24 mouse cellular contexts compared by ENCODE assay signal in genomic region chr1:74805843-74806242, GRCm38 (mm10). TPM values are rescaled to one million over a fixed set of nuclear protein-coding genes. Genes with fewer than 3 reads are reported as not detected.
DNase-seq lines count a peak whose midpoint lies in the region; ATAC-seq and TF ChIP-seq lines count a peak whose summit lies in the region.
"Had no signal": no experiment of that assay in that cellular context is flagged by ENCODE, and none has a peak within 500 bp of the region (broad histone marks: within the 10 kb centered on the region; RNA-seq: fewer than 3 reads in every experiment).

No protein-coding gene starts in this region.

- peak overlapping the region; percentile 62; the same call in 1 of the 2 replicates for H3K4me2 ChIP-seq in embryonic facial prominence, embryonic 13.5 days
- H3K4me2 ChIP-seq in hindbrain, embryonic 15.5 days, result peak overlapping the region; percentile 72; the same call in 1 of the 2 replicates
- no peak overlapping the region for H3K4me2 ChIP-seq in hindbrain, embryonic 16.5 days (ENCODE audit: low read length)
- H3K4me2 ChIP-seq in midbrain, embryonic 11.5 days, result no peak overlapping the region
- no peak overlapping the region for H3K4me2 ChIP-seq in midbrain, postnatal 0 days (ENCODE audit: low read depth, low read length, poor library complexity, severe bottlenecking)
- H3K4me2 ChIP-seq in limb, embryonic 14.5 days (replicated peaks; ENCODE audit: low read depth, low read length, severe bottlenecking), result peak overlapping the region; percentile 53; the same call in 1 of the 2 replicates

- H3K4me3 ChIP-seq in embryonic facial prominence, embryonic 13.5 days, result no peak overlapping the region
- H3K4me3 ChIP-seq in embryonic facial prominence, embryonic 10.5 days, result no peak overlapping the region; the same call in 1 of the 2 replicates
- H3K4me3 ChIP-seq in hindbrain, embryonic 15.5 days, result no peak overlapping the region; the same call in 1 of the 2 replicates
- no peak overlapping the region for H3K4me3 ChIP-seq in hindbrain, embryonic 16.5 days (ENCODE audit: low read length)
- no peak overlapping the region for H3K4me3 ChIP-seq in midbrain, embryonic 11.5 days (ENCODE audit: low read depth, low read length)
- H3K4me3 ChIP-seq in midbrain, postnatal 0 days (ENCODE audit: low read depth, low read length), result no peak overlapping the region
- H3K4me3 ChIP-seq in limb, embryonic 14.5 days (replicated peaks; ENCODE audit: low read length), result 0 out of 2 replicates have a peak overlapping the region, but pooled peaks have one; percentile 25
- H3K4me3 ChIP-seq: heart, adult 2 months; liver, embryonic 12.5 days had no signal

- no peak for DNase-seq in embryonic facial prominence, embryonic 10.5 days (ENCODE audit: low spot score)
- DNase-seq in midbrain, embryonic 11.5 days (ENCODE audit: low spot score, missing footprints), result peak; percentile 87
- no peak for DNase-seq in midbrain, postnatal 0 days (ENCODE audit: low spot score)
- DNase-seq in limb, embryonic 14.5 days (ENCODE audit: low spot score), result no peak
- no peak for DNase-seq in adrenal gland, adult 8-10 months
- DNase-seq: adrenal gland, postnatal 25 days; cerebellum, adult 11 months; cerebellum, postnatal 14 days; gastrocnemius, postnatal 14 days; heart, adult 2 months; kidney, adult 2 months; kidney, postnatal 10 days; left cerebral cortex, postnatal 4 days; lung, adult 2 months had no signal

- H3K27me3 ChIP-seq in embryonic facial prominence, embryonic 13.5 days, result peaks cover 93% of the 10 kb centered on the region
- peaks cover 100% of the 10 kb centered on the region for H3K27me3 ChIP-seq in embryonic facial prominence, embryonic 10.5 days (replicated peaks; ENCODE audit: low read depth, poor library complexity, severe bottlenecking)
- H3K27me3 ChIP-seq in hindbrain, embryonic 15.5 days, result peaks cover 42% of the 10 kb centered on the region
- peaks cover 32% of the 10 kb centered on the region for H3K27me3 ChIP-seq in hindbrain, embryonic 16.5 days (replicated peaks; ENCODE audit: control insufficient read depth, insufficient read depth, low read length)
- H3K27me3 ChIP-seq in midbrain, embryonic 11.5 days (ENCODE audit: control insufficient read depth, insufficient read depth, low read length), result peaks cover 70% of the 10 kb centered on the region
- peaks cover 34% of the 10 kb centered on the region for H3K27me3 ChIP-seq in midbrain, postnatal 0 days (ENCODE audit: insufficient read depth, low read length)
- peaks cover 70% of the 10 kb centered on the region for H3K27me3 ChIP-seq in limb, embryonic 14.5 days (ENCODE audit: control insufficient read depth, insufficient read depth, low read length)

- no peaks in the 10 kb centered on the region for H3K36me3 ChIP-seq in embryonic facial prominence, embryonic 13.5 days
- no peaks in the 10 kb centered on the region for H3K36me3 ChIP-seq in embryonic facial prominence, embryonic 10.5 days (replicated peaks)
- no peaks in the 10 kb centered on the region for H3K36me3 ChIP-seq in hindbrain, embryonic 15.5 days
- H3K36me3 ChIP-seq in hindbrain, embryonic 16.5 days (ENCODE audit: control insufficient read depth, insufficient read depth, low read length), result no peaks in the 10 kb centered on the region
- H3K36me3 ChIP-seq in midbrain, embryonic 11.5 days (ENCODE audit: control insufficient read depth, insufficient read depth, low read length), result no peaks in the 10 kb centered on the region
- no peaks in the 10 kb centered on the region for H3K36me3 ChIP-seq in midbrain, postnatal 0 days (ENCODE audit: insufficient read depth, low read length)
- no peaks in the 10 kb centered on the region for H3K36me3 ChIP-seq in limb, embryonic 14.5 days (ENCODE audit: control insufficient read depth, insufficient read depth, low read length)
- H3K36me3 ChIP-seq: G1E; liver, embryonic 12.5 days; neural tube, embryonic 12.5 days had no signal

- TF ChIP-seq POLR2A in limb, embryonic 14.5 days (IDR thresholded peaks at IDR 0.05; ENCODE audit: borderline replicate concordance, extremely low read depth, insufficient read depth, insufficient read length), result no peak

- H3K9ac ChIP-seq in embryonic facial prominence, embryonic 13.5 days, result no peak overlapping the region
- H3K9ac ChIP-seq in hindbrain, embryonic 15.5 days, result no peak overlapping the region
- H3K9ac ChIP-seq in hindbrain, embryonic 16.5 days (ENCODE audit: low read depth, low read length), result no peak overlapping the region
- no peak overlapping the region for H3K9ac ChIP-seq in midbrain, embryonic 11.5 days (ENCODE audit: low read length)
- H3K9ac ChIP-seq in midbrain, postnatal 0 days (replicated peaks; ENCODE audit: low read length, poor library complexity, severe bottlenecking), result no peak overlapping the region
- H3K9ac ChIP-seq in limb, embryonic 14.5 days (ENCODE audit: low read depth, low read length, severe bottlenecking), result no peak overlapping the region
- H3K9ac ChIP-seq: liver, embryonic 12.5 days had no signal

- peaks cover 62% of the 10 kb centered on the region for H3K4me1 ChIP-seq in embryonic facial prominence, embryonic 13.5 days
- peaks cover 64% of the 10 kb centered on the region for H3K4me1 ChIP-seq in embryonic facial prominence, embryonic 10.5 days
- peaks cover 49% of the 10 kb centered on the region for H3K4me1 ChIP-seq in hindbrain, embryonic 15.5 days (replicated peaks)
- H3K4me1 ChIP-seq in hindbrain, embryonic 16.5 days (ENCODE audit: control insufficient read depth, insufficient read depth, low read depth, low read length), result peaks cover 37% of the 10 kb centered on the region
- H3K4me1 ChIP-seq in midbrain, embryonic 11.5 days (ENCODE audit: control insufficient read depth, insufficient read depth, low read length), result peaks cover 33% of the 10 kb centered on the region
- H3K4me1 ChIP-seq in midbrain, postnatal 0 days (ENCODE audit: insufficient read depth, low read length), result peaks cover 28% of the 10 kb centered on the region
- peaks cover 34% of the 10 kb centered on the region for H3K4me1 ChIP-seq in limb, embryonic 14.5 days (ENCODE audit: control insufficient read depth, insufficient read depth, low read length)

- no peaks in the 10 kb centered on the region for H3K9me3 ChIP-seq in embryonic facial prominence, embryonic 13.5 days
- no peaks in the 10 kb centered on the region for H3K9me3 ChIP-seq in embryonic facial prominence, embryonic 10.5 days
- no peaks in the 10 kb centered on the region for H3K9me3 ChIP-seq in hindbrain, embryonic 15.5 days
- no peaks in the 10 kb centered on the region for H3K9me3 ChIP-seq in hindbrain, embryonic 16.5 days (ENCODE audit: control insufficient read depth, low read length)
- H3K9me3 ChIP-seq in midbrain, embryonic 11.5 days (ENCODE audit: control insufficient read depth, low read length), result no peaks in the 10 kb centered on the region
- H3K9me3 ChIP-seq in midbrain, postnatal 0 days (ENCODE audit: low read length), result no peaks in the 10 kb centered on the region
- no peaks in the 10 kb centered on the region for H3K9me3 ChIP-seq in limb, embryonic 14.5 days (ENCODE audit: control insufficient read depth, low read length)
- H3K9me3 ChIP-seq: G1E; liver, embryonic 12.5 days; neural tube, embryonic 12.5 days had no signal

- ATAC-seq in embryonic facial prominence, embryonic 13.5 days (ENCODE audit: insufficient number of reproducible peaks, insufficient read depth, low FRiP score, low TSS enrichment, low read depth), result no peak
- ATAC-seq in hindbrain, embryonic 15.5 days (ENCODE audit: low FRiP score, low read depth), result no peak
- no peak for ATAC-seq in hindbrain, embryonic 16.5 days
- ATAC-seq in midbrain, embryonic 11.5 days (ENCODE audit: low FRiP score), result no peak
- ATAC-seq in midbrain, postnatal 0 days (ENCODE audit: low FRiP score), result no peak
- no peak for ATAC-seq in limb, embryonic 14.5 days (ENCODE audit: low FRiP score, low read depth)
- ATAC-seq: liver, embryonic 12.5 days had no signal

- WGBS in embryonic facial prominence, embryonic 13.5 days, result 8% methylated on average over 5 of the region's 5 CpGs
- 7% methylated on average over 5 of the region's 5 CpGs for WGBS in embryonic facial prominence, embryonic 10.5 days
- WGBS in hindbrain, embryonic 15.5 days, result 15% methylated on average over 5 of the region's 5 CpGs
- WGBS in hindbrain, embryonic 16.5 days, result 24% methylated on average over 5 of the region's 5 CpGs
- 7% methylated on average over 5 of the region's 5 CpGs for WGBS in midbrain, embryonic 11.5 days
- 31% methylated on average over 5 of the region's 5 CpGs for WGBS in midbrain, postnatal 0 days
- WGBS in limb, embryonic 14.5 days, result 12% methylated on average over 5 of the region's 5 CpGs

- TF ChIP-seq CTCF in midbrain, postnatal 0 days (IDR thresholded peaks at IDR 0.05), result no peak

- H3K27ac ChIP-seq in embryonic facial prominence, embryonic 13.5 days, result peak overlapping the region; percentile 28; the same call in 1 of the 2 replicates
- no peak overlapping the region for H3K27ac ChIP-seq in embryonic facial prominence, embryonic 10.5 days (replicated peaks)
- H3K27ac ChIP-seq in hindbrain, embryonic 15.5 days (replicated peaks), result no peak overlapping the region
- no peak overlapping the region for H3K27ac ChIP-seq in hindbrain, embryonic 16.5 days (ENCODE audit: low read depth, low read length)
- no peak overlapping the region for H3K27ac ChIP-seq in midbrain, embryonic 11.5 days (ENCODE audit: low read depth, low read length)
- H3K27ac ChIP-seq in midbrain, postnatal 0 days (ENCODE audit: low read depth, low read length), result no peak overlapping the region
- no peak overlapping the region for H3K27ac ChIP-seq in limb, embryonic 14.5 days (replicated peaks; ENCODE audit: low read depth, low read length)
- H3K27ac ChIP-seq: heart, adult 2 months; liver, embryonic 12.5 days; neural tube, embryonic 12.5 days had no signal

RNA-seq across cellular contexts. Expression of gene Wnt10a, which starts 14.5 kb away (rescaled TPM):
- polyA plus RNA-seq in embryonic facial prominence, embryonic 13.5 days (2015; fragmentation: Nextera tagmentation; extraction: Ambion mirVana), result 5.4 and 6.9 TPM in 2 replicates
- 0.70 and 1.2 TPM in 2 replicates for polyA plus RNA-seq in embryonic facial prominence, embryonic 10.5 days (2016; fragmentation: Nextera tagmentation; extraction: Ambion mirVana)
- polyA plus RNA-seq in hindbrain, embryonic 15.5 days (2015; fragmentation: Nextera tagmentation; extraction: Ambion mirVana), result 0.57 and 0.69 TPM in 2 replicates
- 0.40 TPM in 2 replicates for polyA plus RNA-seq in hindbrain, embryonic 16.5 days (2015; fragmentation: Nextera tagmentation; extraction: Ambion mirVana)
- 1.4 and 2.3 TPM in 2 replicates for polyA plus RNA-seq in midbrain, embryonic 11.5 days (2014; fragmentation: Nextera tagmentation; extraction: Ambion mirVana)
- total RNA-seq in midbrain, postnatal 0 days (2014; rRNA removed), result 0.09 and 0.82 TPM in 2 replicates
- polyA plus RNA-seq in midbrain, postnatal 0 days (2015; fragmentation: Nextera tagmentation; extraction: Ambion mirVana), result 0.10 and 0.38 TPM in 2 replicates
- polyA plus RNA-seq in limb, embryonic 14.5 days (2012; rRNA removed), result 3.8 and 4.7 TPM in 2 replicates
- polyA plus RNA-seq in limb, embryonic 14.5 days (2014; fragmentation: Nextera tagmentation; extraction: Ambion mirVana), result 8.3 and 9.3 TPM in 2 replicates
- 1 to 10 TPM in 1 of 4 experiments, under 1 TPM in 3; 0.58 to 1.0 (median 0.84) TPM for total RNA-seq in adrenal gland, adult 8-10 months (2022)
- total RNA-seq: heart, adult 2 months; heart, postnatal 14 days had no signal
- polyA plus RNA-seq: G1E; heart, adult 2 months; liver, embryonic 12.5 days had no signal

RNA-seq across cellular contexts. Expression of gene Wnt6, which starts 34.2 kb away (rescaled TPM):
- polyA plus RNA-seq in embryonic facial prominence, embryonic 13.5 days (2015; fragmentation: Nextera tagmentation; extraction: Ambion mirVana), result 49.1 and 55.5 TPM in 2 replicates
- 26.5 and 26.6 TPM in 2 replicates for polyA plus RNA-seq in embryonic facial prominence, embryonic 10.5 days (2016; fragmentation: Nextera tagmentation; extraction: Ambion mirVana)
- 4.7 and 7.0 TPM in 2 replicates for polyA plus RNA-seq in hindbrain, embryonic 15.5 days (2015; fragmentation: Nextera tagmentation; extraction: Ambion mirVana)
- 4.9 and 6.1 TPM in 2 replicates for polyA plus RNA-seq in hindbrain, embryonic 16.5 days (2015; fragmentation: Nextera tagmentation; extraction: Ambion mirVana)
- 3.3 and 3.4 TPM in 2 replicates for polyA plus RNA-seq in midbrain, embryonic 11.5 days (2014; fragmentation: Nextera tagmentation; extraction: Ambion mirVana)
- 6.2 and 8.4 TPM in 2 replicates for total RNA-seq in midbrain, postnatal 0 days (2014; rRNA removed)
- polyA plus RNA-seq in midbrain, postnatal 0 days (2015; fragmentation: Nextera tagmentation; extraction: Ambion mirVana), result 6.3 and 6.6 TPM in 2 replicates
- polyA plus RNA-seq in limb, embryonic 14.5 days (2012; rRNA removed), result 39.9 and 42.8 TPM in 2 replicates
- polyA plus RNA-seq in limb, embryonic 14.5 days (2014; fragmentation: Nextera tagmentation; extraction: Ambion mirVana), result 51.8 and 54.3 TPM in 2 replicates
- 1 to 10 TPM; 3.9 to 6.6 (median 5.7) TPM for total RNA-seq in adrenal gland, adult 8-10 months (2022)
- total RNA-seq: G1E had no signal
- polyA plus RNA-seq: activated CD4-positive, CD25-positive, alpha-beta regulatory T cell, adult 4 months; G1E; inflammation-experienced regulatory T-cells, adult 6 months had no signal

RNA-seq across cellular contexts. Expression of gene Cdk5r2, which starts 48.9 kb away (rescaled TPM):
- polyA plus RNA-seq in embryonic facial prominence, embryonic 13.5 days (2015; fragmentation: Nextera tagmentation; extraction: Ambion mirVana), result 0.10 and 0.14 TPM in 2 replicates
- polyA plus RNA-seq in embryonic facial prominence, embryonic 10.5 days (2016; fragmentation: Nextera tagmentation; extraction: Ambion mirVana), result 0.21 and 0.39 TPM in 2 replicates
- polyA plus RNA-seq in hindbrain, embryonic 15.5 days (2015; fragmentation: Nextera tagmentation; extraction: Ambion mirVana), result 11.1 and 12.4 TPM in 2 replicates
- 8.4 and 9.4 TPM in 2 replicates for polyA plus RNA-seq in hindbrain, embryonic 16.5 days (2015; fragmentation: Nextera tagmentation; extraction: Ambion mirVana)
- polyA plus RNA-seq in midbrain, embryonic 11.5 days (2014; fragmentation: Nextera tagmentation; extraction: Ambion mirVana), result 5.7 and 5.8 TPM in 2 replicates
- total RNA-seq in midbrain, postnatal 0 days (2014; rRNA removed), result 64.0 and 70.2 TPM in 2 replicates
- 15.4 and 17.8 TPM in 2 replicates for polyA plus RNA-seq in midbrain, postnatal 0 days (2015; fragmentation: Nextera tagmentation; extraction: Ambion mirVana)
- polyA plus RNA-seq in limb, embryonic 14.5 days (2012; rRNA removed), result 0.49 and 0.63 TPM in 2 replicates
- polyA plus RNA-seq in limb, embryonic 14.5 days (2014; fragmentation: Nextera tagmentation; extraction: Ambion mirVana), result 0.07 and 0.10 TPM in 2 replicates
- 1 to 10 TPM; 4.2 to 6.2 (median 6.0) TPM for total RNA-seq in adrenal gland, adult 8-10 months (2022)
- total RNA-seq: G1E; heart, postnatal 14 days had no signal
- polyA plus RNA-seq: activated CD4-positive, CD25-positive, alpha-beta regulatory T cell, adult 4 months; G1E; inflammation-experienced regulatory T-cells, adult 6 months; liver, embryonic 12.5 days had no signal

RNA-seq across cellular contexts. Expression of gene Prkag3, which starts 56.8 kb away (rescaled TPM):
- polyA plus RNA-seq in embryonic facial prominence, embryonic 13.5 days (2015; fragmentation: Nextera tagmentation; extraction: Ambion mirVana), result 0.25 and 0.35 TPM in 2 replicates
- polyA plus RNA-seq in embryonic facial prominence, embryonic 10.5 days (2016; fragmentation: Nextera tagmentation; extraction: Ambion mirVana), result 0.11 TPM in 1 of 2 replicates, not detected in the other
- polyA plus RNA-seq in hindbrain, embryonic 15.5 days (2015; fragmentation: Nextera tagmentation; extraction: Ambion mirVana), result not detected in 2 replicates
- 0.13 and 0.36 TPM in 2 replicates for polyA plus RNA-seq in hindbrain, embryonic 16.5 days (2015; fragmentation: Nextera tagmentation; extraction: Ambion mirVana)
- not detected in 2 replicates for polyA plus RNA-seq in midbrain, embryonic 11.5 days (2014; fragmentation: Nextera tagmentation; extraction: Ambion mirVana)
- 0.11 TPM in 1 of 2 replicates, not detected in the other for total RNA-seq in midbrain, postnatal 0 days (2014; rRNA removed)
- polyA plus RNA-seq in midbrain, postnatal 0 days (2015; fragmentation: Nextera tagmentation; extraction: Ambion mirVana), result 0.09 TPM in 1 of 2 replicates, not detected in the other
- 4.3 and 5.1 TPM in 2 replicates for polyA plus RNA-seq in limb, embryonic 14.5 days (2012; rRNA removed)
- polyA plus RNA-seq in limb, embryonic 14.5 days (2014; fragmentation: Nextera tagmentation; extraction: Ambion mirVana), result 1.4 and 2.5 TPM in 2 replicates
- total RNA-seq in adrenal gland, adult 8-10 months (2022), result 1 to 10 TPM in 1 of 4 experiments, under 1 TPM in 1, not detected in 2; 0.55 to 1.3 TPM
- total RNA-seq: adrenal gland, postnatal 25 days; G1E; left cerebral cortex, postnatal 4 days had no signal
- polyA plus RNA-seq: activated CD4-positive, CD25-positive, alpha-beta regulatory T cell, adult 4 months; forebrain, embryonic 14.5 days; G1E; inflammation-experienced regulatory T-cells, adult 6 months; liver, embryonic 12.5 days had no signal

Comparison
In these comparisons a context has a peak if more than half of its experiments do, and no peak if none do; other contexts are left out.
1. H3K4me2 ChIP-seq: peak in embryonic facial prominence, embryonic 13.5 days (single experiment), hindbrain, embryonic 15.5 days (single experiment) and limb, embryonic 14.5 days (single experiment); none in hindbrain, embryonic 16.5 days (single experiment), midbrain, embryonic 11.5 days (single experiment) and midbrain, postnatal 0 days (single experiment).